Mouse (Mus musculus) G1E (cell line): Measurements from ENCODE around the gene Pidd1.

ENCODE experiments used
- CTCF ChIP-seq: IDR thresholded peaks from 2 replicates; pipeline ENCODE4 v1.5.1; 2012; ENCODE audit warnings: low read depth, low read length, inconsistent platforms, mixed read lengths
- GATA1 ChIP-seq: IDR thresholded peaks from 2 replicates; pipeline ENCODE4 v1.6.1; 2012; ENCODE audit warnings: borderline replicate concordance, low read length, inconsistent platforms, mixed read lengths
- POLR2AphosphoS5 ChIP-seq: IDR thresholded peaks from 2 replicates; pipeline ENCODE4 v1.6.1; 2012; ENCODE audit warnings: low read depth, low read length, inconsistent platforms; ENCODE audit not compliant: insufficient replicate concordance

DNA sequence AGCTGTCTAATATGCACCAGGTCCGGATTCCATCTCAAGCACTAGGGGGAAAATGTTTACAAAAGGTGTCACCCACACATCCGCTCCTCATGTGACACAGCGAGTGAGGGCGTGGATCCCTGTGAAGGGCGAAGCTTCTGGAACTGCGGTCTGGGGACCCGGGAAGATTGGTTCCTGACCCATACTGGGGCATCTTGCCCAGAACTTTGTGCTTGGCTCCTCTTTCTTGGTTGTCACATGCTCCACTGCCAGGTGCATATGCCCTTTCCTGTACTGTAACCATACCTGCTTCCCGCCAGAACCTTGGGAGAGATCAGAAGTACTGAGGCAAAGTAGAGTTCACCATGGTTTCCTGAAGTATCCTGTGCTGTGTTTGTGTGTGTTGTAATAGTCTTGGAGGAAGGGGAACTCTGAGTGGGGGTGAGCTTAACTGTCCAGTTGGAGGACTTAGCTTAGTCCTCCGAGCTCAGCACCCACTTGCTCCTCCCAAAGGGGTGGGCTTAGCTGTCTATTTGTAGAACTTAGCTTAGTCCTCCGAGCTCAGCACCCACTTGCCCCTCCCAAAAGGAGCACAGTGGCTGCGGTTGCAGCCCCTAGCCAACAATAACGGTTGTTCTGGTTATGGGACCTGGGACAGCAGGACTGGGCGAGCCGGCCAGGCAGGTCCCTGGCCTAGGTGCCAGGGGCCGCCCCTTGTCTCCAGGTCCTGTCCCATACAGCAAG is 16.7 kb upstream of the Pidd1 start, which contains the start of gene Cracr2b:
- TF ChIP-seq CTCF (no peak), POLR2AphosphoS5 (no peak), GATA1 (no peak)
